Mouse (Mus musculus): ENCODE measurements around the gene Dusp22. TPM values are rescaled to one million over a fixed set of nuclear protein-coding genes. Genes with fewer than 3 reads are reported as not detected.

Dusp22 gene
- total RNA-seq, 2 experiments from 2014 or later, result 40.5 to 45.5 TPM

GRCm38 (mm10) chr13:30715573-30715972 is 55.8 kb downstream of the Dusp22 start:
- DNase-seq, result no peak

- DNase-seq, result no peak
These were observed 56.8 kb downstream of the Dusp22 start for GRCm38 (mm10) chr13:30716611-30717010.

GRCm38 (mm10) chr13:30722601-30723000 is 62.8 kb downstream of the Dusp22 start:
- no peak for DNase-seq

- DNase-seq, result no peak
These were observed 63.5 kb downstream of the Dusp22 start for GRCm38 (mm10) chr13:30723258-30723657.

GRCm38 (mm10) chr13:30723858-30724257 is 64.1 kb downstream of the Dusp22 start:
- DNase-seq, result no peak

- no peak for DNase-seq
These were observed 65.0 kb downstream of the Dusp22 start for GRCm38 (mm10) chr13:30724691-30725271.

GRCm38 (mm10) chr13:30726879-30727278 is 67.1 kb downstream of the Dusp22 start:
- DNase-seq, result no peak

GRCm38 (mm10) chr13:30728155-30728554 is 68.4 kb downstream of the Dusp22 start:
- no peak for DNase-seq

- peak; percentile 29 for DNase-seq
These were observed 69.4 kb downstream of the Dusp22 start for GRCm38 (mm10) chr13:30729245-30729644.

- no peak for DNase-seq
These were observed 70.5 kb downstream of the Dusp22 start for GRCm38 (mm10) chr13:30730104-30730793.

- DNase-seq, result no peak
These were observed 73.1 kb downstream of the Dusp22 start for GRCm38 (mm10) chr13:30732709-30733445.

- no peak for DNase-seq
These were observed 76.9 kb downstream of the Dusp22 start for GRCm38 (mm10) chr13:30736721-30737120.

GRCm38 (mm10) chr13:30737257-30737656 is 77.5 kb downstream of the Dusp22 start:
- no peak for DNase-seq

- DNase-seq, result no peak
These were observed 78.6 kb downstream of the Dusp22 start for GRCm38 (mm10) chr13:30738310-30738840.

GRCm38 (mm10) chr13:30741172-30741571 is 81.4 kb downstream of the Dusp22 start:
- no peak for DNase-seq

- DNase-seq, result no peak
These were observed 82.7 kb downstream of the Dusp22 start for GRCm38 (mm10) chr13:30742411-30742970.

- DNase-seq, result no peak
These were observed 85.3 kb downstream of the Dusp22 start for GRCm38 (mm10) chr13:30745121-30745520.

- DNase-seq, result no peak
These were observed 87.3 kb downstream of the Dusp22 start for GRCm38 (mm10) chr13:30747068-30747467.

- no peak for DNase-seq
These were observed 87.7 kb downstream of the Dusp22 start for GRCm38 (mm10) chr13:30747504-30747903.

- DNase-seq, result no peak
These were observed 88.5 kb downstream of the Dusp22 start for GRCm38 (mm10) chr13:30748321-30748720.

GRCm38 (mm10) chr13:30749021-30749556 is 89.3 kb downstream of the Dusp22 start, which contains the start of gene Irf4:
TSS of gene Irf4 (plus strand) at chr13:30749226.
- DNase-seq, result peak; percentile 40

- DNase-seq, result no peak
These were observed 89.8 kb downstream of the Dusp22 start for GRCm38 (mm10) chr13:30749557-30750141.
